Mouse (Mus musculus): ENCODE results near the gene Itpa. TPM values are rescaled to one million over a fixed set of nuclear protein-coding genes. Genes with fewer than 3 reads are reported as not detected.

The Itpa gene
- total and polyA plus RNA-seq, 3 experiments, result 102 to 137 TPM; not detected in 1

DNA sequence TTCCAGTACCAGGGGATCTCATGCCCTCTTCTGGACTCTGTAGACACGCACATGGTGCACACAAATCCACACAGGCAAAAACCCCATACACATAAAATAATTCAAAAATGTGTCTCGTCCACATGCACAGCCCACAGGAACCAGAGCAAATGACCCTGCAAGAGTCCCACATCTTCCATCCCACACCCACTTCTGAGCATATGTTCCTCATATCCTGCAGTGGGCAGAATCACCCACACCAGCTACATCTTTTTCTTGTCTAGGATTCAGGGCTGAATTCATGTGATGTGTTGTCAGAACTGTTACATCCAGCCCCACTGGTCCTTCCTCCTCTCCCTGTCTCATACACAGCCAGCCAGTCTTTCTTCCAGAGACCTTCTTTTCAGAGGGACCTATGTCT, 14.1 kb upstream of the Itpa start:
- peaks cover 2 to 13% of the 10 kb centered on the region in 2 experiments; a peak in 3 of 4 replicates for H3K36me3 ChIP-seq (ENCODE audit: control insufficient read depth in 1 of 2, insufficient read depth in 2 of 2, low read length in 2 of 2)
- no peaks in the 10 kb centered on the region for H3K27me3 ChIP-seq (ENCODE audit: control insufficient read depth in 1 of 2, insufficient read depth in 2 of 2, low read length in 2 of 2)
- H3K27ac ChIP-seq (ENCODE audit: control insufficient read depth, low read depth, low read length), result no peak overlapping the region
- no peak for DNase-seq (ENCODE audit: low read depth, low spot score)
- H3K4me3 ChIP-seq (ENCODE audit: control insufficient read depth in 1 of 2, insufficient read depth in 1 of 2, low read depth in 2 of 2, low read length in 2 of 2), result no peak overlapping the region
- no peak for TF ChIP-seq MAX (IDR thresholded peaks at IDR 0.05; ENCODE audit: low read length)
- TF ChIP-seq POLR2A (IDR thresholded peaks at IDR 0.05; ENCODE audit: control insufficient read depth in 1 of 2, insufficient read depth in 1 of 2, low read depth in 1 of 2, low read length in 2 of 2, poor library complexity in 1 of 2), result no peak
- no peak for TF ChIP-seq GATA1 (IDR thresholded peaks at IDR 0.05; ENCODE audit: low read depth, low read length)
- TF ChIP-seq CHD2 (IDR thresholded peaks at IDR 0.05; ENCODE audit: low read length), result no peak
- no peak for TF ChIP-seq TCF12 (IDR thresholded peaks at IDR 0.05; ENCODE audit: low read depth, low read length)
- no peak for TF ChIP-seq NELFE (IDR thresholded peaks at IDR 0.05; ENCODE audit: low read depth, low read length)
- TF ChIP-seq UBTF (IDR thresholded peaks at IDR 0.05; ENCODE audit: borderline replicate concordance, insufficient read depth, low read depth, low read length), result no peak
- TF ChIP-seq USF2 (IDR thresholded peaks at IDR 0.05; ENCODE audit: borderline replicate concordance in 1 of 2, insufficient read depth in 1 of 2, low read depth in 1 of 2, low read length in 2 of 2), result no peak
- TF ChIP-seq BHLHE40 (IDR thresholded peaks at IDR 0.05; ENCODE audit: borderline replicate concordance, low read depth, low read length), result no peak
- TF ChIP-seq KAT2A (conservative IDR thresholded peaks at IDR 0.05; ENCODE audit: low read depth, low read length), result no peak
- TF ChIP-seq MAZ (IDR thresholded peaks at IDR 0.05; ENCODE audit: low read depth, low read length), result no peak
- TF ChIP-seq ZKSCAN1 (IDR thresholded peaks at IDR 0.05; ENCODE audit: low read depth, low read length), result no peak
- no peak for TF ChIP-seq USF1 (IDR thresholded peaks at IDR 0.05; ENCODE audit: low read depth, low read length)
- TF ChIP-seq CHD1 (IDR thresholded peaks at IDR 0.05; ENCODE audit: low read depth, low read length), result no peak
- no peak for TF ChIP-seq POLR2AphosphoS2 (IDR thresholded peaks at IDR 0.05; ENCODE audit: low read length)
- TF ChIP-seq TBP (IDR thresholded peaks at IDR 0.05; ENCODE audit: low read depth, low read length), result no peak
- no peak for TF ChIP-seq ZMIZ1 (IDR thresholded peaks at IDR 0.05; ENCODE audit: low read depth, low read length)
- no peak for TF ChIP-seq JUND (IDR thresholded peaks at IDR 0.05; ENCODE audit: low read depth, low read length)
- no peak for TF ChIP-seq MEF2A (IDR thresholded peaks at IDR 0.05; ENCODE audit: extremely low read depth, insufficient replicate concordance, low read depth, low read length, poor library complexity, severe bottlenecking)
- no peak for TF ChIP-seq MXI1 (IDR thresholded peaks at IDR 0.05; ENCODE audit: low read depth, low read length)
- H3K4me1 ChIP-seq (ENCODE audit: control insufficient read depth in 1 of 2, insufficient read depth in 2 of 2, low read length in 2 of 2), result peaks cover 11 to 19% of the 10 kb centered on the region in 2 experiments
- H3K9me3 ChIP-seq (replicated peaks; ENCODE audit: insufficient read depth, low read length), result no peaks in the 10 kb centered on the region
- H3K9ac ChIP-seq (ENCODE audit: control insufficient read depth, low read depth, low read length, poor library complexity, severe bottlenecking), result no peak overlapping the region
- no peaks in the 10 kb centered on the region for H3K79me2 ChIP-seq (ENCODE audit: control insufficient read depth, insufficient read depth, low read length, poor library complexity)

DNA sequence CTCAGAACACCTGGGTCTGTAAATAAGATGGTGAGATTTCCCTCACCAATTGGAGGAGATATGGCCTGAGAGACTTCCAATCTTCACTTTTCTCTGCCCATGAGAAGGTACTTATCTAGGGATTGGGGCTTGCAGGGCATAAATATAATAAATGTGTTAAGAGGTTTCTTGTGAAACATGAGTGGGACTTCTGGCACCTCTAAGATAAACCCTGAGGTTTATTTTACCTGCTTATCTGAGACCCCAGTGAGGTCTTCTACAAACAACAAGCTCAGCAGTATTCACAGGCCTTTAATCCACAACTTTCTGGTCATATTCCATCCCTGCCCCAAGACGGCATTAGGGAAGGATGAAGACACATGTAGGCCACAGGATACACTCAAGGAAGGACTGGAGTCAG, 13.7 kb upstream of the Itpa start:
- H3K4me1 ChIP-seq (ENCODE audit: control insufficient read depth in 1 of 2, insufficient read depth in 2 of 2, low read length in 2 of 2), result peaks cover 11 to 19% of the 10 kb centered on the region in 2 experiments

More for the DNA sequence above, 13.7 kb upstream of the Itpa start:
- Histone ChIP-seq H3K27ac (ENCODE audit: control insufficient read depth, low read depth, low read length) (no peak overlapping the region), H3K9ac (ENCODE audit: control insufficient read depth, low read depth, low read length, poor library complexity, severe bottlenecking) (no peak overlapping the region), H3K36me3 (ENCODE audit: control insufficient read depth in 1 of 2, insufficient read depth in 2 of 2, low read length in 2 of 2) (peaks cover 2 to 13% of the 10 kb centered on the region in 2 experiments; a peak in 3 of 4 replicates), H3K9me3 (replicated peaks; ENCODE audit: insufficient read depth, low read length) (no peaks in the 10 kb centered on the region), H3K4me3 (ENCODE audit: control insufficient read depth in 1 of 2, insufficient read depth in 1 of 2, low read depth in 2 of 2, low read length in 2 of 2) (no peak overlapping the region), H3K79me2 (ENCODE audit: control insufficient read depth, insufficient read depth, low read length, poor library complexity) (no peaks in the 10 kb centered on the region), H3K27me3 (ENCODE audit: control insufficient read depth in 1 of 2, insufficient read depth in 2 of 2, low read length in 2 of 2) (no peaks in the 10 kb centered on the region)
- TF ChIP-seq USF1 (IDR thresholded peaks at IDR 0.05; ENCODE audit: low read depth, low read length) (no peak), GATA1 (IDR thresholded peaks at IDR 0.05; ENCODE audit: low read depth, low read length) (peak; percentile 70), CHD2 (IDR thresholded peaks at IDR 0.05; ENCODE audit: low read length) (no peak), ETS1 (IDR thresholded peaks at IDR 0.05; ENCODE audit: low read depth, low read length) (peak; percentile 73; the same call in 1 of the 2 replicates), RCOR1 (IDR thresholded peaks at IDR 0.05; ENCODE audit: low read depth, low read length) (peak; percentile 83), MAFK (IDR thresholded peaks at IDR 0.05; ENCODE audit: borderline replicate concordance, low read depth, low read length) (peak; percentile 90), TAL1 (IDR thresholded peaks at IDR 0.05; ENCODE audit: low read length) (peak; percentile 89), EP300 (IDR thresholded peaks at IDR 0.05; ENCODE audit: low read depth in 1 of 2, low read length in 2 of 2) (peak; percentile 36 to 82), TCF12 (IDR thresholded peaks at IDR 0.05; ENCODE audit: low read depth, low read length) (peak; percentile 82), POLR2AphosphoS5 (IDR thresholded peaks at IDR 0.05; ENCODE audit: borderline replicate concordance, low read depth, low read length) (no peak)
- peak; percentile 35 for DNase-seq (ENCODE audit: low read depth, low spot score)
